Mouse (Mus musculus): Measurements from ENCODE around the gene Crebl2. TPM values are rescaled to one million over a fixed set of nuclear protein-coding genes. Genes with fewer than 3 reads are reported as not detected.
A peak's percentile ranks its signal among the peaks of the same experiment; 100 is the strongest.

Gene Crebl2
- polyA plus RNA-seq, 1 experiment: 13.3 TPM

GRCm38 (mm10) chr6:134897443-134898094, 67.6 kb downstream of the Crebl2 start:
- under 1% methylated on average over 38 of the region's 38 CpGs for WGBS
- Histone ChIP-seq H3K4me3 (ENCODE audit: control insufficient read depth, insufficient read depth, low read length) (peak overlapping the region; percentile 89), H3K4me1 (replicated peaks; ENCODE audit: control insufficient read depth, insufficient read depth, low read length) (peaks cover 7% of the 10 kb centered on the region), H3K36me3 (ENCODE audit: control insufficient read depth, insufficient read depth, low read length) (no peaks in the 10 kb centered on the region), H3K27me3 (ENCODE audit: control insufficient read depth, insufficient read depth, low read length) (no peaks in the 10 kb centered on the region), H3K27ac (ENCODE audit: control insufficient read depth, insufficient read depth, low read length) (peak overlapping the region; percentile 97)
- DNase-seq: peak; percentile 99
- TF ChIP-seq CTCF (IDR thresholded peaks at IDR 0.05; ENCODE audit: borderline replicate concordance, control insufficient read depth, extremely low read depth, insufficient read depth, low read length, poor library complexity) (no peak), POLR2A (IDR thresholded peaks at IDR 0.05; ENCODE audit: control insufficient read depth, extremely low read depth, insufficient read depth, low read length, poor library complexity) (peak; percentile 99)

GRCm38 (mm10) chr6:134898095-134898965, 68.4 kb downstream of the Crebl2 start, which contains the start of gene Gpr19:
TSS of gene Gpr19 (minus strand) at chr6:134898578.
- Histone ChIP-seq H3K36me3 (ENCODE audit: control insufficient read depth, insufficient read depth, low read length) (no peaks in the 10 kb centered on the region), H3K27me3 (ENCODE audit: control insufficient read depth, insufficient read depth, low read length) (no peaks in the 10 kb centered on the region), H3K27ac (ENCODE audit: control insufficient read depth, insufficient read depth, low read length) (peak within 1 kb of the TSS; percentile 97), H3K4me3 (ENCODE audit: control insufficient read depth, insufficient read depth, low read length) (peak within 1 kb of the TSS; percentile 89), H3K4me1 (replicated peaks; ENCODE audit: control insufficient read depth, insufficient read depth, low read length) (peaks cover 7% of the 10 kb centered on the region)
- peak; percentile 36; the same call in 1 of the 2 replicates for TF ChIP-seq CTCF (IDR thresholded peaks at IDR 0.05; ENCODE audit: borderline replicate concordance, control insufficient read depth, extremely low read depth, insufficient read depth, low read length, poor library complexity)
- no peak; the same call in 1 of the 2 replicates for TF ChIP-seq POLR2A (IDR thresholded peaks at IDR 0.05; ENCODE audit: control insufficient read depth, extremely low read depth, insufficient read depth, low read length, poor library complexity)
- DNase-seq: peak; percentile 78
- WGBS: under 1% methylated on average over 51 of the region's 51 CpGs

- WGBS: 85% methylated on average over 4 of the region's 4 CpGs
- no peak for TF ChIP-seq CTCF (IDR thresholded peaks at IDR 0.05; ENCODE audit: borderline replicate concordance, control insufficient read depth, extremely low read depth, insufficient read depth, low read length, poor library complexity)
- TF ChIP-seq POLR2A (IDR thresholded peaks at IDR 0.05; ENCODE audit: control insufficient read depth, extremely low read depth, insufficient read depth, low read length, poor library complexity): no peak
- Histone ChIP-seq H3K4me3 (ENCODE audit: control insufficient read depth, insufficient read depth, low read length) (no peak overlapping the region), H3K27ac (ENCODE audit: control insufficient read depth, insufficient read depth, low read length) (no peak overlapping the region), H3K36me3 (ENCODE audit: control insufficient read depth, insufficient read depth, low read length) (no peaks in the 10 kb centered on the region), H3K4me1 (replicated peaks; ENCODE audit: control insufficient read depth, insufficient read depth, low read length) (peaks cover 3% of the 10 kb centered on the region), H3K27me3 (ENCODE audit: control insufficient read depth, insufficient read depth, low read length) (no peaks in the 10 kb centered on the region)
- no peak for DNase-seq
These were observed 73.4 kb downstream of the Crebl2 start for GRCm38 (mm10) chr6:134903368-134903767.

GRCm38 (mm10) chr6:134903891-134904884, 74.2 kb downstream of the Crebl2 start:
- TF ChIP-seq CTCF (IDR thresholded peaks at IDR 0.05; ENCODE audit: borderline replicate concordance, control insufficient read depth, extremely low read depth, insufficient read depth, low read length, poor library complexity) (no peak), POLR2A (IDR thresholded peaks at IDR 0.05; ENCODE audit: control insufficient read depth, extremely low read depth, insufficient read depth, low read length, poor library complexity) (no peak)
- no peak for DNase-seq
- Histone ChIP-seq H3K27me3 (ENCODE audit: control insufficient read depth, insufficient read depth, low read length) (no peaks in the 10 kb centered on the region), H3K27ac (ENCODE audit: control insufficient read depth, insufficient read depth, low read length) (no peak overlapping the region), H3K4me3 (ENCODE audit: control insufficient read depth, insufficient read depth, low read length) (no peak overlapping the region), H3K4me1 (replicated peaks; ENCODE audit: control insufficient read depth, insufficient read depth, low read length) (peaks cover 3% of the 10 kb centered on the region), H3K36me3 (ENCODE audit: control insufficient read depth, insufficient read depth, low read length) (no peaks in the 10 kb centered on the region)
- WGBS: 97% methylated on average over 10 of the region's 10 CpGs

- H3K4me1 ChIP-seq (replicated peaks; ENCODE audit: control insufficient read depth, insufficient read depth, low read length): no peaks in the 10 kb centered on the region
- H3K4me3 ChIP-seq (ENCODE audit: control insufficient read depth, insufficient read depth, low read length): no peak overlapping the region
- TF ChIP-seq CTCF (IDR thresholded peaks at IDR 0.05; ENCODE audit: borderline replicate concordance, control insufficient read depth, extremely low read depth, insufficient read depth, low read length, poor library complexity): no peak
- no peak for TF ChIP-seq POLR2A (IDR thresholded peaks at IDR 0.05; ENCODE audit: control insufficient read depth, extremely low read depth, insufficient read depth, low read length, poor library complexity)
- no peaks in the 10 kb centered on the region for H3K27me3 ChIP-seq (ENCODE audit: control insufficient read depth, insufficient read depth, low read length)
- H3K27ac ChIP-seq (ENCODE audit: control insufficient read depth, insufficient read depth, low read length): no peak overlapping the region
- H3K36me3 ChIP-seq (ENCODE audit: control insufficient read depth, insufficient read depth, low read length): no peaks in the 10 kb centered on the region
- DNase-seq: no peak
- 88% methylated on average over 1 of the region's 1 CpGs for WGBS
These were observed 75.9 kb downstream of the Crebl2 start for GRCm38 (mm10) chr6:134905811-134906210.

Other genes with a start within 250 kb of the Crebl2 start
- gene Mansc1, start 197.7 kb upstream of the Crebl2 start, polyA plus RNA-seq (2012; rRNA removed): 3.4 and 3.9 TPM in 2 replicates
- 16.9 and 18.8 TPM in 2 replicates for gene Borcs5, start 190.6 kb upstream of the Crebl2 start, polyA plus RNA-seq (2012; rRNA removed)
- 12.7 and 14.4 TPM in 2 replicates for gene Dusp16, start 37.5 kb upstream of the Crebl2 start, polyA plus RNA-seq (2012; rRNA removed)
- gene Gpr19, start 68.4 kb downstream of the Crebl2 start, polyA plus RNA-seq (2012; rRNA removed): 14.7 and 15.6 TPM in 2 replicates
- 65.2 and 82.5 TPM in 2 replicates for gene Cdkn1b, start 90.2 kb downstream of the Crebl2 start, polyA plus RNA-seq (2012; rRNA removed)
- gene Apold1, start 151.6 kb downstream of the Crebl2 start, polyA plus RNA-seq (2012; rRNA removed): 1.1 and 1.6 TPM in 2 replicates
- 83.8 and 96.2 TPM in 2 replicates for gene Ddx47, start 181.5 kb downstream of the Crebl2 start, polyA plus RNA-seq (2012; rRNA removed)
- 2.2 and 3.7 TPM in 2 replicates for gene Gprc5a, start 235.5 kb downstream of the Crebl2 start, polyA plus RNA-seq (2012; rRNA removed)